Mouse (Mus musculus): ENCODE measurements around the gene Treml4. TPM values are rescaled to one million over a fixed set of nuclear protein-coding genes. Genes with fewer than 3 reads are reported as not detected.

Treml4 gene
- 0.49 and 0.89 TPM in 2 replicates for polyA plus RNA-seq (2012; rRNA removed)

DNA sequence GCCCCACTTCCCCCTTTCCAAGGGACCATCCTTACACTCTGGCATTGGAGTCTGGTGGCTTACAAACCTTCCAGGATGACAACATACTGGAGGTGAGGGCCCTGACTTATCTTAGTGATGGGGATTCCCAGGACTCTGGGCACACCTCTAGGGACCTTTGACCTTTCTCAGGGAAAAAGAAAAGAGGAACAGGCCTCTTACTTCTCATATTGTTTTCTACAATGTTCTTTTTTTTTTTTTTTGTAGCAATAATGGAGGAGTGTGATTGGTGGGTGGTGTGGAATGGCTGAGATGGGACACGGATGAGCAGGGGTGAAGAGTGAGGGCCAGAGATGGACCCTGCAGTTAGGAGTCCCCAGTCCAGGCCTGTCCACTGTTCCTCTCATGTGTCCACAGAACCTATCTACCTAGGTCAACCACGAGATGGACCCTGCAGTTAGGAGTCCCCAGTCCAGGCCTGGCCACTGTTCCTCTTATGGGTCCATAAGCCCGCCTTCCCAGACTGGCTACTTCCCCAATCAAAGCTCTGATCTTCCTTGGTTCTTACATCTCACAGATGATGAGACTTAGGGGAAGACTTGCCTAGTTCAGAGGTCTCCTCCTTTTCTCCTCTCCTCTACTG, at the start of gene Treml4:
Gene Treml4, plus strand, starts transcription at position 555 of the 622 bp plus-strand sequence.
- DNase-seq (ENCODE audit: low spot score), result no peak

DNA sequence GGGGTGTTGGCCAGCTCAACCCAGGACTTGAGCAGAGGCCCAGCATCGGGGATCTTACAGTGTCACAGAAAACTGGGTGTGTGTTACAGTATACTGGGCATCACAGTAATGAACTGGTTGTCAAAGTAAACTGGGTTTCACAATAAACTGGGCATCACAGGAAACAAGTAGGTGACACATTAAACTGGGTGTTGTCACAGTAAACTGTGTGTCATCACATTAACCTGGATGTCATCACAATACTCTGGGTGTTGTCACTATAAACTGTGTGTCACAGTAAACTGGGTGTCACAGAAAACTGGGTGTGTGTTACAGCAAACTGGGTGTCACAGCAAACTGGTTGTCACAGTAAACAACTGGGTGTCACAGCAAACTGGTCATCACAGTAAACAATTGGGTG, 48.7 kb upstream of the Treml4 start:
- DNase-seq (ENCODE audit: low spot score), result no peak

DNA sequence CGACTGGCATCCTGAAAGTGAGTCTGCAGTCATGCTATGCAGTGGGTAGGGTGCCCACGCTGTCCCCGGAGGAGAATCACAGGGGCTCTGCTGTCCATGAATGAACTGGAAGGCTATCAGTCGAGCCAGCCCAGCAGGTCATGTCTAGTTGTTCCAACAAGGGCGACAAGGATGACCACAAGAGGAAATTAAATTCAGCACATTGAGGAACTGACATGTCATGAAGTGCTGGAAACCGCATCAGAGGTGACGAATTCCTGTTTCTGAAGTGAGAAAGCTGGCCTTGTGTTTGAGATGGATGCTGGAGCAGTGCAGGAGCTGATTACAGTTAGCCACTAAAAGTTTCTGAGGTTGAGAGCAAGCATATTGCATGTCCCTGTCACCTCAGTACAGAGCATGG, 33.4 kb upstream of the Treml4 start:
- DNase-seq (ENCODE audit: low spot score), result no peak

DNA sequence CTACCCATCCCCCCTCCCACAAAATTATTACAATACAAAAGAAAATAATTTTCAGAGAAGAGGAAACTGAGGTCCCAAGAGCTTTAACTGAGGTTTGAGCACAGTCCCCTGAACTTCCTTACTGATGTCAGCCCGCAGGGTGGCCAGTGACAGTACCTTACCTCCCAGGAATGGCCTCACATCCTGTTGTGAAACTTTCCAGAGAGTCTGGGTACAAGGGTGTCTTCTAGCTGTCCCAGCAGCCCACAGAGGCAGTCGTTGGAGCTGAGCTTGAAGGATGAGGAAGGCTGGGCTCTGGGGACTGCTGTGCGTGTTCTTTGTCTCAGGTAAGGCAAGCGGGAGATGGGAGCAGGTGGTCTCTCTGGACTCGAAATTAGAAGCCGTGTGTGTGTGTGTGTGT, 31.6 kb upstream of the Treml4 start, which contains the start of gene Trem1:
Gene Trem1, plus strand, starts transcription at position 251 of the 400 bp plus-strand sequence.
- DNase-seq (ENCODE audit: low spot score), result no peak

DNA sequence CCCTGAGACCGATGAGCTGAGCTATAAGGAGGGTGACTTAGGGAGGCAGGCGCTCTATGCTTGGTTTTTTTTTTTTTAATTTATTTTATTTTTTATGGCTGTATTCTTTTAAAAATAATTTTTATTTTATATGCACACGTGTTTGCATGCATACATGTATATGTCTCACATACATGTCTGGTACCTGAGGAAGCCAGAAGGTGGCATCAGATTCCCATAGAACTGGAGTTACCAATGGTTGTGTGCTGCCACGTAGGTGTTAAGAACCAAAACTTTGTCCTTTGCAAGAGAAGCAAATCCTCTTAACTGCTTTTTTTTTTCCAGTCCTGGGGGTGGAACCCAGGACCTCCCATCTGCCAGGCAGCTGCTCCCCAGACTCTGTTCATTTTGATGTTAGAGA, 30.3 kb upstream of the Treml4 start:
- DNase-seq (ENCODE audit: low spot score), result no peak

DNA sequence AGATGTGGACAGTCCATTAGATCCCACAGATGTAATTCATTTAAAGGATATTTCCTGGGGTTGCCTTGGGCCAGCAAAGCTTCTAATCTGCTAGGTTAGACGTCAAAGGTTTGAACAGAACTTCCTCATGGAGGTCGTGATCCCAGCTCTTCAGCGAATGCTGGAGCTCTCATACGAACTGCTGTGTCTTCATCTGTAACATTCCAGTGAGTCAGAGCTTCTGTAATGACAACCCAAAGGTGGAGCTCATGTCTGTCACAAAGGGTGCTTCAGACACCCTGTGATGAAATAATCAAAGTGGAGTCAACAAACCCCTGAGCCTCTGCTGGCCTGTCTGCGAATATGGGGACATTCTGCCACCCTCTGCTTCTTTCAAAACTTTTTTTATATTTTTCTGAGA, 29.5 kb upstream of the Treml4 start:
- no peak for DNase-seq (ENCODE audit: low spot score)

GRCm38 (mm10) chr17:48235773-48236370, 28.2 kb upstream of the Treml4 start:
- DNase-seq (ENCODE audit: low spot score), result no peak

- DNase-seq (ENCODE audit: low spot score), result no peak
These were observed 26.5 kb upstream of the Treml4 start for GRCm38 (mm10) chr17:48237621-48238020.

GRCm38 (mm10) chr17:48247221-48247928, 16.7 kb upstream of the Treml4 start, which contains the start of gene Trem3:
TSS of gene Trem3 (plus strand) at chr17:48247777.
- DNase-seq (ENCODE audit: low spot score), result no peak

DNA sequence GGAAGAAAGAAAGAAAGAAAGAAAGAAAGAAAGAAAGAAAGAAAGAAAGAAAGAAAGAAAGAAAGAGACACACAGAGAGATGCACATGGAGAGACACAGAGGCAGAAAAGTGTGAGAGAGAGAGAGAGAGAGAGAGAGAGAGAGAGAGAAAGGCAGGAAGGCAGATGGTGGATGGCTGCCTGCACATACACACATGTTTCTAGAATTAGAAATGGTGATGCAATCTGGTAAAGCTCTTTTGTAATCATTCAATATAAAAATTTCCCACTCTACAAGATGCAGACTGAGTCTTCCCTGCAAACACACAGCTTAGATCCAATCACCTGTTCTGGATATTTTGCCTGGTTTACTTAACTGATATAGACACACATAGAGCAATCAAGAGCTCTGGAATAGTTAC, 15.1 kb upstream of the Treml4 start:
- no peak for DNase-seq (ENCODE audit: low spot score)

DNA sequence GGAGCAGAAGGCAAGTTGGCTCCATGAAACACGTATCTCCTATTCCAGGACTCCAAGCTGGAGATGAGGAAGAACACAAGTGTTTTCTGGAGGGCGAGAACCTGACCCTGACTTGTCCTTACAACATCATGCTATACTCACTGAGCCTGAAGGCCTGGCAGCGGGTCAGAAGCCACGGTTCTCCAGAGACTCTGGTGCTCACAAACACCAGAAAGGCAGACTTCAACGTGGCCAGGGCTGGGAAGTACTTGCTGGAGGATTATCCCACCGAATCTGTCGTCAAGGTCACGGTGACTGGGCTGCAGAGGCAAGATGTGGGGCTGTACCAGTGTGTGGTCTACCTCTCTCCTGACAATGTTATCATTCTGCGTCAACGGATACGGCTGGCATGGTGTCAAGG, 14.6 kb upstream of the Treml4 start:
- DNase-seq (ENCODE audit: low spot score), result no peak

- no peak for DNase-seq (ENCODE audit: low spot score)
These were observed 13.5 kb upstream of the Treml4 start for GRCm38 (mm10) chr17:48250631-48251030.

DNA sequence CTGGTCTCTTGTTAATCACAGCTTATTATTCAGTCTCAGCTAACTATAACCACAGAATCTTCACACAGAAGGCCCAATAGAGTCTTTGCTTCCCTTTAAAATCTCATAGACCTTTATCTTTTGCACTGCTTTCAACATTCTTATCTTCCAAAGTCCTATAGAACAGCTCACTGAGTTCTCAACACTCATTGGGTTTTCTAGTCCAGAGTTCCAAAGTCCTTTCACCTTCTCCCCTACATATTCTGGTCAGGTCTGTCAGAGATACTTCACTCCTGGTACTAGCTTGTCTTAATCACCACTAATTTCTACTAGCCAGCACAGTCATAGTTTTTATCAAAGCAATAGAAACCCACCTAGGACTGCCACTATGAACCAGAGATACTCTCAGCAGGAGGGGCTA, 7.5 kb upstream of the Treml4 start:
- DNase-seq (ENCODE audit: low spot score), result no peak

DNA sequence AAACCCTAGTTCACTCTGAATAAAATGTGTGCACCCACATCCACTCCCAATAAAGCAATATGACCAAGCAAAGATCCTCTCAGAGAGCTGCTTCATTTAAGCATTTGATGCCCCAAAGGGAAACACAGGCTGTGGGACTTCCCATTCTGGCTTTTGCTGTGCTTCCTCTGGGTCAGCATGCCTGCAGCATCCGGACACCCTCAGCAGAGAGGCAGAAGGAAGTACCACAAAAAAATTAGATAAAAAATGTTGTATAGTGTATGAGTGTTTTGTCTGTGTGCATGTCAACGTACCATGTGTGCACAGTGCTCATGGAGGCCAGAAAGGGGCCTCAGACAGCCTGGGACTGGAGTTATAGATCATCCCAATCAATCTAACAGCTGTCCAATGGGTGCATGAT, 2.2 kb upstream of the Treml4 start:
- DNase-seq (ENCODE audit: low spot score), result no peak

DNA sequence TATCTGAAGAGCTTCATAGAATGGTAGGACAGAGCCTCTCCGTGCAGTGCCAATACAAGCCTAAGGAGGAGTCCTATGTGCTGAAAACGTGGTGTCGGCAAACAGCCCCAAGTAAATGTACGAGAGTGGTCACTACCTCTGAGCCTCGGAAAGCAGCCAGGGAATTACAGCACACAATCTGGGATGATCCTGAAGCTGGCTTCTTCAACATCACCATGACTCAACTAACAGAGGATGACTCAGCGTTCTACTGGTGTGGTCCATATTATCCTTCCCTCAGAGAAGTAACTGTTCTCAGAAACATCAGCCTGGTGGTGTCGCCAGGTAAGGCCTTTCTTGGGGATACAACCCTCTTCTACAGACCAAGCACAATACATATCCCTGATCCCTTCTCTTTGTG, 567 bp downstream of the Treml4 start:
- DNase-seq (ENCODE audit: low spot score), result no peak

- DNase-seq (ENCODE audit: low spot score), result no peak
These were observed 2.0 kb downstream of the Treml4 start for GRCm38 (mm10) chr17:48266138-48266537.

DNA sequence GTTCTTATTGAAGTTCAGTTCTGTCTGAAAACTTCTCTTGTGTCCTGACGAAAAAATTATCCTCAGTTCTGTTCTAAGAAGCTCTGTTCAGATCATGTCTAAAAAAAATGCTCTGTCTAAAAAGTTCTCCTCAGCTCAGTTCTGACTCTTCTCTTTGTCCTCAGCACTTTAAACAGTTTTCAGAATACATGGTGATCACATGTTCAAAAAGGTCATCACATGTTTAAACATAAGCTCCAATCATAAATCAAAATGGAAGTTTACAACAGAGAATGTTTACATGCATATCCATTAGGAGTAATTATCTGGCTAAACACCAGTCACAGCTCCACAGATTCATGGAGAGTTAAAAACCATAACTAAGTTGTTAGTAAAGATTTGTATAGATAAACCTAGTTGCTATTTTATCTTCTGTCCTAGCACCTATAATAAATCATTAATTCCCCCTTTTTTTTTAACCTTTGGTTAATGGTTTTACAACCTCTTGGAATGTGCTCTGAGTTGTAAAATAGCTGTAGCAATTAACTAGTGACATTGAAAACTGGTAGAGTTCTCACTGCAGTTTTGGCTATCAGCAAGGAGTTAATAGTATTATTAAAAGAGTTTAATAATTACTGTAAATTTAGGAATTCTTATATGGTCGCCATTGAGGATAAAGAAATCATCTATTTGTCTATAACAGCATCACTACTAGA, 2.7 kb downstream of the Treml4 start:
- no peak for DNase-seq (ENCODE audit: low spot score)

- no peak for DNase-seq (ENCODE audit: low spot score)
These were observed 3.5 kb downstream of the Treml4 start for GRCm38 (mm10) chr17:48267591-48267990.

DNA sequence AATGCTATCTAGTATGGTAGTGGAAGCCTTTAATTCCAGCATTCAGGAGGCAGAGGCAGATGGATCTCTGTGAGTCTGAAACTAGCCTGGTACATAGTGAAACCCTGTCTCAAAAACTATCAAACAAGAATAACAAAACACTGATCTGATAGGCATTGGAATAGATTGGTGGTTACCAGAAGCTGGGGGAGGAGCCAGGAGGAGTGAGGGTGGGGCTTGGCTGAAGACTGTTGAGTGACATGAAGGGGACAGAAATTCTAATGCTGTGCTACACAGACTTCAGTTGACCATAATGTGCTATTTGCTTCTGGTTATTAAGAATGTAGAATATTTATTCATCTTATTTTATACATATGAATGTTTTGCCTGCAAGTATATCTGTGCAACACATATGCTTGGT, 4.2 kb downstream of the Treml4 start:
- no peak for DNase-seq (ENCODE audit: low spot score)

DNA sequence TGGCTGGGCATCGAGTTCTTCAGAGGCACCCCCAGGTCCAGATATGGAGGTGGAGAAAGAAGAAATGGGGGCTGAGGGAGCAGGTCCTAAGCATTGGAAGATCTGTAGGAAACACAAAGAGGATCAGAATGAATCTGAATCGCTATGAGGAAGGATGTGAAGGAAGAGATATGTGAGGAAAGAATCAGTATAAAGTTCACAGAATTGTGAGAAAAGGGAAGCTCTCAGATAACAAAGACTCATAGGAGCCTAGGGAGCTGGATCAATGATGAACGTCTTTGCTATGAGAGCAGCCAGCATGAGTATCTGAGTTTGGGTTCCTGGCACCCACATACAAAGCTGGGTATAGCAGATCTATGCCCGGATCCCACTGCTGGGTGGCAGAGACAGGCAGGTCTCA, 5.7 kb downstream of the Treml4 start:
- DNase-seq (ENCODE audit: low spot score), result no peak

DNA sequence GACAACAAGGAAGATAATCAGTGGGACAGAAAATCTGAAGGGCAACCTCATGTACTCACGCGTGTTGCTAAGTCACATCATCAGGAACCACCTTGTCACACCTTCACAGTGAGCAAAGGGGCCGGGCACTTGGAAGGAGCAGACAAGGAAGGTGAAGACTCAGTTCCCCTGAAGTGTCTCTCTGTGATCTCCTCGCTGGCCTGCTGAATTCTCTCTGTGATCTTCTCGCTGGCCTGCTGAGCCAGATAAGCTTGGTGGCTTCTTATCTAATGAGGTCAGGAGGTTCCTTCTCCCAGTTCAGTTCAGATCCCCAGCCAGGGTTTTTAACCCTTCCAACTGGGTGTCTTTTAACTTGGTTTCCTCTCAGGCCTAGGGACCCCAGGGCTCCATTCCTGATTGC, 8.1 kb downstream of the Treml4 start:
- no peak for DNase-seq (ENCODE audit: low spot score)

DNA sequence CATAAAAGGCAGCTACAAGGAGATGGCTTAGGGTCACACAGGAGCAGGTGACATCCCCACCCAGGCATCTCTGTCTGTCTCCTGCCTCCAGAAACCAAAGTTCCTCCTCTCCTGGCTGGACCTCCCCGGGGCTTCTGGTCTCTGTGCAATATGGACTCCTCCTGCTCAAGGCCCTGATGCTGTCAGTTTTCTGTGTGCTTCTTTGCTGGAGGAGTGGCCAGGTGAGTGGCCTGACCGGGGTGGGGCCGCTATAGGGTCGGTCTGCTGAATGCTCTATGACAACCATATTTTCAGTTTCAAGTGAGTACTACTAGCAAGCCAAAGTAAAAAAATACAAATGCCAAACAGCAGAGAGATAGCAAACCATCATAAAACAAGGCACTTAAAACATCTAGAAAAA, 8.5 kb downstream of the Treml4 start:
- no peak for DNase-seq (ENCODE audit: low spot score)

GRCm38 (mm10) chr17:48274098-48274497, 10.0 kb downstream of the Treml4 start:
- DNase-seq (ENCODE audit: low spot score), result no peak
